Mouse (Mus musculus) lung, postnatal 0 days (tissue): ENCODE data around the gene Them5.

Experiments
- CTCF ChIP-seq: IDR thresholded peaks from 2 replicates; pipeline ENCODE4 v1.5.1; 2016; ENCODE audit warnings: antibody characterized with exemption, mild to moderate bottlenecking
- EP300 ChIP-seq: IDR thresholded peaks from 2 replicates; pipeline ENCODE4 v1.6.1; 2016; ENCODE audit warnings: antibody characterized with exemption, mild to moderate bottlenecking, control low read depth

- TF ChIP-seq EP300 (no peak), CTCF (no peak)
Measured at GRCm38 (mm10) chr3:94375861-94376260, 34.0 kb downstream of the Them5 start.
